Mouse (Mus musculus) heart, postnatal 0 days (tissue): ENCODE results near the gene Nppa.

Experiments used
- CTCF ChIP-seq: IDR thresholded peaks from 2 replicates; pipeline ENCODE4 v1.5.1; 2016; ENCODE audit warnings: antibody characterized with exemption, control low read depth, low read depth
- EP300 ChIP-seq: IDR thresholded peaks from 2 replicates; pipeline ENCODE4 v1.6.1; 2016; ENCODE audit warnings: antibody characterized with exemption, low read depth

DNA sequence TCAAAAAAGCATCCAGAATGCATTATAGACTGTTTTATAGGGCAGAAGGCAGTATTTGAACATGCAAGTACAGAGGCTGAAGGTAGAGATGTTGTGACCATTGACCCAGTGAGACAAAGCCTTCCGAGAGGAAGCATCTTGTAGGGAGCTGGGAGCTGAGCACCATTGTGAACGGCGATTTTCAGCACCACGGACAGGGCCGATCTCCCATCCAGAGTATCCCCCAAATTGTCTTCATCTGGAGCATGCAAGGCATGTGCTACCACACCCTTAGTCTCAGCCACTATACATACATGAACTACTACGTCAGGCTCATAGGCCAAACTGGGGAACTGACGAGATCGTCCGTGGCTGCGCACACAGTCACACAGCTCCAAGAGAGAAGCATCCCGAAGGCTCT lies 43.4 kb upstream of the Nppa start:
- TF ChIP-seq CTCF (no peak), EP300 (no peak)
